Mouse (Mus musculus): ENCODE results near the gene Fam32a.

The Fam32a gene

DNA sequence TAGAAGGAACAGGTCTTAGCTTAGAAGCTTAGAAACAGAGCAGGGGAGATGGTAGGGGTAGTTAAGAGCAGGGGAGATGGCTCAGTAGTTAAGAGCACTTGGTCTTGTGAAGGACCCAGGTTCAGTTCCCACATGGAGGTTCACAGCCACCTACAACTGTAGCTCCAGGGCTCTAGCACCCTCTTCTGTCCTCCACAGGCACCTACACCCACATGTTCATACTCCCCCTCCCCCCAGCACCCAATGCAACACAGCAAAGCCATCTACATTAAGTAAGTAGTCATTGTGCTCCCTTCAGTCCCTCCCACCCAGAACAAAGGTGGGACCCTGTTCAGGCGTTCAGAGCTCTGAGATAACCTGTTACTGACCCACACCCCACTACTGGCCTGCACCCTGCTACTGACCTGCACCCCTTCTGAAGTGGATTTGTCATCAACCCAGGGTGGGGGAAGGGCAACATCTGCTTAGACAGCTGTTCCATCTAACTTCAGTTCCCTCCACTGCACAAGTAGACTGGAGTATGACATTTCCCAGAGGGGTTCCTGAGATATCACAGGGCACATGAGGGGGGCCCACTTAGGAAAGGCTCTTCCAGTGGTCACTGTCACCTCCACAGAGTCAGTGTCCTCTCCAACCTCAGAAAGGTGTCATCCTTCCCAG, 53.7 kb downstream of the Fam32a start:
- in situ Hi-C loops (cut with MboI, MseI): no loop called here

DNA sequence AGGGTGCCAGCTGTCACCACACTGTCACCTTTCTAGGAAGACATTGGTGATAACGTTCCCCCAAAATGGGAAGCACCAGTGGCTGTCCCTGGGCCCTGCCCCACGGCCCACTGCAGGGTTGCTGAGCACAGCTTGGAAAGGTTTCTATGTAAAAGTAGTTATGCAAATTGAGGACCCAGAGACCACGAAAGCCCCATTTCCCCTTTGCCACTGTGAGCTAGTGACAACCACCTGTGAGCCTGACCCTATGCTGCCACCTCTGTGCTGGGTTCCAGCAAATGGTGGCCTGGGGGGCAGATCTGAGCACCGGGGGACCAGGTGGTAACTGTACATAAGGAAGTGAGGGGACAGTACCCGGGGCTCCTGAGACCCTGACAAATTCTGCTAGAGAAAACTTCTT, 54.3 kb downstream of the Fam32a start:
- in situ Hi-C loops (cut with MboI, MseI): no loop called here
